Mouse (Mus musculus) naive thymus-derived CD4-positive, alpha-beta T cell, adult 2 months (primary cell): ENCODE results near the gene Hcfc1r1.

ENCODE experiments used
- DNase-seq: peaks from one replicate; pipeline ENCODE4 v3.0.0-alpha.2; 2011; ENCODE audit warnings: low read depth

Gene Hcfc1r1

GRCm38 (mm10) chr17:23721886-23722285, 48.5 kb downstream of the Hcfc1r1 start:
- DNase-seq = no peak

GRCm38 (mm10) chr17:23722376-23723125, 49.2 kb downstream of the Hcfc1r1 start, which contains the start of gene 1520401A03Rik:
TSS of gene 1520401A03Rik (minus strand) at chr17:23722783.
- no peak for DNase-seq
